Mouse (Mus musculus): Measurements from ENCODE around the gene Atf5. TPM values are rescaled to one million over a fixed set of nuclear protein-coding genes. Genes with fewer than 3 reads are reported as not detected.

Atf5 gene
- polyA plus RNA-seq, 1 experiment from 2014 or later: 3.6 TPM

DNA sequence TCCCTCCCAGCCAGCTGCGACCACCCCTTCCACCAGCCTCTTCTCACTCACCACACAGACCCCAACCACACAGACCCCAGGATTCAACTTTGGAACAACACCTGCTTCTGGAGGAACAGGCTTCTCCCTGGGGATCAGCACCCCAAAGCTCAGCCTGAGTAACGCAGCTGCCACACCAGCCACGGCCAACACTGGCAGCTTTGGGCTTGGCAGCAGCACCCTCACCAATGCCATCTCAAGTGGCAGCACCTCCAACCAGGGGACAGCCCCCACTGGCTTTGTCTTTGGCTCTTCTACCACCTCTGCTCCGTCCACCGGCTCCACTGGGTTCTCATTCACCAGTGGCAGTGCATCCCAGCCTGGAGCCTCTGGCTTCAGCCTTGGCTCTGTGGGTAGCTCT is 12.2 kb upstream of the Atf5 start:
- no peaks in the 10 kb centered on the region for H3K9me3 ChIP-seq
- no peak overlapping the region for H3K27ac ChIP-seq
- no peaks in the 10 kb centered on the region for H3K27me3 ChIP-seq
- no peak overlapping the region for H3K9ac ChIP-seq
- peaks cover 67% of the 10 kb centered on the region for H3K36me3 ChIP-seq
- H3K4me2 ChIP-seq (replicated peaks): no peak overlapping the region
- H3K4me1 ChIP-seq: peaks cover 28% of the 10 kb centered on the region
- H3K4me3 ChIP-seq: no peak overlapping the region
- ATAC-seq (ENCODE audit: low FRiP score, low read depth): no peak
- 97% methylated on average over 5 of the region's 5 CpGs for WGBS

DNA sequence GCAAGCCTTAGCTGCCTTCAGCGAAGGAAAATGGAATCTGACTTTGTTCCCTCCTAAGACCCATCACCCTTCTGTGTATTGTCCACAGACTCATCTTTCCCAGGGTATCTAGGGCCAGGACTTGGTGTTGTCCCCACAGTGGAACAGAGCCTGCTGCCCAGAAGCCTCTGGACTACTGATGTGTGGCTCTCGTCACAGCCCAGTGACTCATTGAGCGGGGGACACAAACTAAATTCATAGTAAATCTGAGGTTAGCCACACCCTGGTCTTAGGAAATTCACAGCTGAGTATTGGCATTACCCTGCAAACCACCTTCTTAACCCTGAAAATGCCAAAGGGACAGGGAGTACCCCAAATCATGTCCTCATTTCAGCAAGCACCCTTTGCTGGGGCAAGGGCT is 10.3 kb upstream of the Atf5 start:
- ATAC-seq (ENCODE audit: low FRiP score, low read depth): no peak
- no peak overlapping the region for H3K4me2 ChIP-seq (replicated peaks)
- H3K9ac ChIP-seq: no peak overlapping the region
- H3K27ac ChIP-seq: no peak overlapping the region
- no peak overlapping the region for H3K4me3 ChIP-seq
- H3K27me3 ChIP-seq: no peaks in the 10 kb centered on the region
- H3K9me3 ChIP-seq: no peaks in the 10 kb centered on the region
- H3K4me1 ChIP-seq: peaks cover 30% of the 10 kb centered on the region
- WGBS: 85% methylated on average over 3 of the region's 3 CpGs
- peaks cover 64% of the 10 kb centered on the region for H3K36me3 ChIP-seq

DNA sequence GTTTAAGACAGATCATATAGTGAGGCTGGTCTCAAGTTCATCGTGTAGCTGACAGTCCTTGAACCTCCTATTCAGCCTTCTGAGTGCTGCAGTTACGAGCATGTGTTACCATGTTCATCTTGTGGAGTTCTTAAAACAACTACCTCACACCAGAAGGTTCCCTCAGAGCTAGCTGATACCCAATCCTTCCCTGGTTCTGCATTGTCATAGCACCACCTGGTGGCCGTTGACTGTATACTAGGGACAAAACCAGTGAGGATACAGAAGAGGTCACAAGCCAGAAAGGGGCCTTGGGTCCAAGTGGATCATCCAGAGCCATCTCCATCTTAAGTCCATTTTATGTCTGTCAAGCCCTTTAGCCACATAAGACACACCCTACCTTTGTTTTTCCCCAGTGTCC is 8.4 kb upstream of the Atf5 start:
- Histone ChIP-seq H3K9me3 (no peaks in the 10 kb centered on the region), H3K27ac (no peak overlapping the region), H3K4me1 (peaks cover 38% of the 10 kb centered on the region), H3K9ac (no peak overlapping the region), H3K4me3 (no peak overlapping the region), H3K4me2 (replicated peaks) (no peak overlapping the region), H3K36me3 (peaks cover 47% of the 10 kb centered on the region), H3K27me3 (no peaks in the 10 kb centered on the region)
- 25% methylated on average over 3 of the region's 3 CpGs for WGBS
- ATAC-seq (ENCODE audit: low FRiP score, low read depth): no peak; the same call in 1 of the 2 replicates

DNA sequence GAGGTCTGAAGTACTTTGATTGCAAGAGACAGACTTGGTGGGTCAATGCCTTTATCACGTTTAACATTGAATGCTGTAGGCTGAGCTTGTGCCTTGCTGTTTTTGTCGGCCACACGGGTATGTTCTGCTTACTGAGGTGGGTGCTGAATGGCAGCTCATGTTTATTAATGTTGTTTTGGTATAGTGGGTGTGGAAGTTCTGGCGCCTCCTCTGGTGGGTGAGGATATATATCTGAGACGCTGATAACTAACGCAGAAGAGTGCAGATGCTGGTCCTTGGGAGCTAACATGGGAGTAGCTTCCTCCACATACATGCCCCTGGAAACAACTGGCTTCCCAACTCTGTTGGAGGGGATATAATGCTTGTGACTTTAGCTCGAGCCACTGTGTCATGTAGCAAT is 7.0 kb upstream of the Atf5 start:
- Histone ChIP-seq H3K4me2 (replicated peaks) (no peak overlapping the region), H3K27ac (no peak overlapping the region), H3K4me3 (no peak overlapping the region), H3K9me3 (no peaks in the 10 kb centered on the region), H3K4me1 (peaks cover 52% of the 10 kb centered on the region), H3K27me3 (no peaks in the 10 kb centered on the region), H3K36me3 (peaks cover 32% of the 10 kb centered on the region), H3K9ac (no peak overlapping the region)
- WGBS: 51% methylated on average over 7 of the region's 7 CpGs
- no peak for ATAC-seq (ENCODE audit: low FRiP score, low read depth)

DNA sequence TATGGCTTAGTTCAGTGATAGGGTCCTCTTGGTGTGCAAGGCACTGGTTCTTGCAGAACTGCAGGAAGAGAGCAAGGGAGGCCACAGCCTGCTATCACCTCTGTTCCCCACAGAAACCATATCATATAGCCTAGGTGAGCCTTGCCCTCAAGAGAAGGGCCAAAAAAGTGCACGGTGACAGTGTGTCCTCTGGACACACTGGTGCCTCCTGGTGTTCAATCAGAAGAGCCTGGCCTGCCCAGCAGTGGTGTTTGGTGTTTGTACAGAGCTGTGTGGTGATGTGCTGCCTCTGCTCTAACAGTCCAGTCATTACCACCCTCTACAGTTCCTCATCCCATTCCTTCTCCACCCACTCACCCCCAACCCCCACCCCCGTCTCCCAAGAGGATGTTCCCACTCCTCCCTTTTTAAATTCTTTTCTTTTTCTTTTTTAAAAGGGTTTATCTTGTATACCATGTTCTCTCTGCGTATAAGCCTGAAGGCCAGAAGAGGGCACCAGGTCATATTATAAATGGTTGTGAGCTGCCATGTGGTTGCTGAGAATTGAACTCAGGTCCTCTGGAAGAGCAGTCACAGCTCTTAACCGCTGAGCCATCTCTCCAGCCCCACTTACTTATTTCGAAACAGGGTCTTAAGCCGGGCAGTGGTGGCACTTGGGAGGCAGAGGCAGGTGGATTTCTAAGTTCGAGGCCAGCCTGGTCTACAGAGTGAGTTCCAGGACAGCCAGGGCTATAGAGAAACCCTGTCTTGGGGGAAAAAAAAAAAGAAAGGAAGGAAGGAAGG is 5.4 kb upstream of the Atf5 start:
- Histone ChIP-seq H3K27me3 (no peaks in the 10 kb centered on the region), H3K4me2 (replicated peaks) (no peak overlapping the region), H3K27ac (no peak overlapping the region), H3K4me3 (no peak overlapping the region), H3K9ac (no peak overlapping the region), H3K4me1 (peaks cover 67% of the 10 kb centered on the region), H3K36me3 (peaks cover 18% of the 10 kb centered on the region), H3K9me3 (no peaks in the 10 kb centered on the region)
- WGBS: 88% methylated on average over 7 of the region's 7 CpGs
- no peak for ATAC-seq (ENCODE audit: low FRiP score, low read depth)

DNA sequence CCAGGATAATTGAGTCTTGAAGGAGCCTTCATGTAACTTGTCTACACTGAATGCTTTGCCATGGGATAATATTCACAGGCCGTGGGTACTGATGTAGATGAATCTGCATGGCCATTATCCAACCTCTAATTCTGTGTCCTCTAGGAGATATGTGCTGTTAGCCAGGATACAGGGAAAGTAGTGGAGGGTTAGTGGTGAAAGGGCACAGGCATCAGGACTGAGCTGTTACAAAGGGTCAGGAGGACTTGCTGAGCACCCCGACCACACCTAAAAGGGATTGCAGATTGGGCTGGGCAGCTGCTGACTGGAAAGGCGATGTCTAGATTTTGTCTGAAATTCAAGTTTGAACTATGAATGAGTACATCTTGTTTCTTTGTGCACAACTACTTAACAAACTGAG is 4.1 kb upstream of the Atf5 start:
- Histone ChIP-seq H3K9me3 (no peaks in the 10 kb centered on the region), H3K4me3 (no peak overlapping the region), H3K27me3 (no peaks in the 10 kb centered on the region), H3K4me2 (replicated peaks) (no peak overlapping the region), H3K27ac (no peak overlapping the region), H3K4me1 (peaks cover 67% of the 10 kb centered on the region), H3K9ac (peak overlapping the region; percentile 31), H3K36me3 (peaks cover 6% of the 10 kb centered on the region; the same call in 1 of the 2 replicates)
- 86% methylated on average over 3 of the region's 3 CpGs for WGBS
- ATAC-seq (ENCODE audit: low FRiP score, low read depth): no peak

DNA sequence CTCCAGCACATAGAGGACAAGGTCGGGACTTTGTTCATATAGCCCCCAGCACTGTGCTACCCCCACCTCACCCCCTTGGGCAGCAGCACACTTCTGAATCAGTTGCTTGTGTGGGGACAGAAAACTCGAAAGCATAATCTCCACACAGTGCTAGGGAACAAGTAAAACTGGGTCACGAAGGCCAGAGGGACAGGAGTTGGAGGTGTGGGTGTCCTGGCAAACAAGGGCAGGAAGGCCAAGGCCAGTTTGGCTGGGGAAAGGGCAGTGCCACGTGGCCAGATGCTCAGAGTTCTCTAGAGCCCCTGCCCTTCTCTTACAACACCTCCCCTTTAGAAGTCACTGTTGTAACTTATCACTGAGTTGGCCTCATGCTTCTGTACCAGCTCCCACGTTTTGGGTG is 3.4 kb upstream of the Atf5 start:
- no peak overlapping the region for H3K9ac ChIP-seq
- no peak for ATAC-seq (ENCODE audit: low FRiP score, low read depth)
- H3K36me3 ChIP-seq: peaks cover 4% of the 10 kb centered on the region; the same call in 1 of the 2 replicates
- H3K9me3 ChIP-seq: no peaks in the 10 kb centered on the region
- peak overlapping the region; percentile 82; the same call in 1 of the 2 replicates for H3K4me2 ChIP-seq (replicated peaks)
- WGBS: 75% methylated on average over 5 of the region's 5 CpGs
- H3K27ac ChIP-seq: no peak overlapping the region
- no peak overlapping the region for H3K4me3 ChIP-seq
- peaks cover 72% of the 10 kb centered on the region for H3K4me1 ChIP-seq
- H3K27me3 ChIP-seq: no peaks in the 10 kb centered on the region

DNA sequence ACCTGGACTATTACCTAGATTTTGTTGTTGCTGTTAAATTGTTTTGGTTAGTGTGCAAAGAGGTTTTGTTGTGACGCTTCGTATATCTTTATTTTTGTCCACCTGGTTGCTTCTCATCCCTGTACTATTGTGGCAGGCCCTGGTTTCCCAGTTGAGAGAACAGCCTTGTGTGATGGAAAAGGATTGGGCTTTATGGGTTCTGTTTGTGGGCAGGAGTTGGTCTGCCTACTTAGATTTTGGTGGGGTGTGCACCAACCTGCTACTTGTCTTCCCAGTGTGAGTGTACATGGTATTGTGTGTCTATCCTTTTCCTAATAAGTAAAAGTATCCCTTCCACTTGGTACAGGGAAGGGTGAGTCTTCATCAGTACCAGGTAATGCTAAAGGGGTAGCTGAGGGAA is 2.9 kb upstream of the Atf5 start:
- ATAC-seq (ENCODE audit: low FRiP score, low read depth): no peak
- Histone ChIP-seq H3K4me3 (peak overlapping the region; percentile 76), H3K4me2 (replicated peaks) (peak overlapping the region; percentile 82), H3K27me3 (no peaks in the 10 kb centered on the region), H3K4me1 (peaks cover 70% of the 10 kb centered on the region), H3K27ac (no peak overlapping the region), H3K36me3 (peaks cover 6% of the 10 kb centered on the region; the same call in 1 of the 2 replicates), H3K9me3 (no peaks in the 10 kb centered on the region), H3K9ac (peak overlapping the region; percentile 94)
- 96% methylated on average over 2 of the region's 2 CpGs for WGBS

DNA sequence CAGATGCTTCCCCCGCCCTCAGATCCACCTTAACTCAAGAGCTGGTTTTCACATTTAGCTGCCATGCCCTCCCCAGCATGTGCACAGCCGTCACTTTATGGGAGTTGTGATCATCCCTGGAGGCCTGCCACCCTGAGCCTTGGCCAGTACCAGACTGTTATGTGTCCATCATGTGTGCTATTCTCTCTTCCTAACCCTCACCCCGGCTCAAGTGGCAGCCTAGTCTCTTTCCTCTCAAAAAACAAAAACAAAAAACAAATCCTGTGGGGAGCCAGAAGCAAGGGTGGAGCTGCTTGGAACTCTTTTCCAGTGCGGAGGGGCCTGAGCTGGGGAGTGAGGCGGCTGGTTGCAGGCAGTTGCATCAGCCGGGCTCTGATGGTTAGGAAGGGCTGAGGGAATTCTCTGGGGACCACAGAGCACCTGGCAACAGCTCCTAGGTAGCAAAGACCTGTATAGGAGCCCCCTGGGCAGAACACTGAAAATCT is 2.3 kb upstream of the Atf5 start:
- H3K36me3 ChIP-seq: peaks cover 12% of the 10 kb centered on the region
- H3K9me3 ChIP-seq: no peaks in the 10 kb centered on the region
- H3K4me2 ChIP-seq (replicated peaks): peak overlapping the region; percentile 82
- H3K4me3 ChIP-seq: peak overlapping the region; percentile 76
- no peak for ATAC-seq (ENCODE audit: low FRiP score, low read depth)
- H3K27ac ChIP-seq: peak overlapping the region; percentile 4; the same call in 1 of the 2 replicates
- WGBS: 44% methylated on average over 6 of the region's 6 CpGs
- H3K27me3 ChIP-seq: no peaks in the 10 kb centered on the region
- H3K4me1 ChIP-seq: peaks cover 64% of the 10 kb centered on the region
- H3K9ac ChIP-seq: peak overlapping the region; percentile 94

DNA sequence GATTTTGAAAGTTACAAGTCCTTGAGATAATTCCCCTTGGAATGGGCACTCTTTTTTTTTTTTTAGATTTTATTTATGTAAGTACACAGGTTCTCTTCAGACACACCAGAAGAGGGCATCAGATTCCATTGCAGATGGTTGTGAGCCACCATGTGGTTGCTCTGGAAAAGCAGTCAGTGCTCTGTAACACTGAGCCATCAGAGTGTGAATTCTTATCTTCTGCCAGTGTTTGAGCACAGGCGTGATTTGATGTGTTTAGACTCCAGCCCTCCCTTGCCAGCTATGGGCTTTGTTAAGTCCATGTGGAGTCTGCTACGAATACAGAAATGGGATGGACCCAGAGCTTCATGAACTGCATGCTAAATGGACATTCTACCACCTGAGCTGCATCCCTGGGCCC is 1.7 kb upstream of the Atf5 start:
- Histone ChIP-seq H3K36me3 (peaks cover 14% of the 10 kb centered on the region), H3K4me3 (peak overlapping the region; percentile 76), H3K9ac (peak overlapping the region; percentile 94), H3K4me2 (replicated peaks) (peak overlapping the region; percentile 82), H3K27ac (no peak overlapping the region), H3K9me3 (no peaks in the 10 kb centered on the region), H3K27me3 (no peaks in the 10 kb centered on the region), H3K4me1 (peaks cover 58% of the 10 kb centered on the region)
- ATAC-seq (ENCODE audit: low FRiP score, low read depth): no peak
- 46% methylated on average over 2 of the region's 2 CpGs for WGBS

DNA sequence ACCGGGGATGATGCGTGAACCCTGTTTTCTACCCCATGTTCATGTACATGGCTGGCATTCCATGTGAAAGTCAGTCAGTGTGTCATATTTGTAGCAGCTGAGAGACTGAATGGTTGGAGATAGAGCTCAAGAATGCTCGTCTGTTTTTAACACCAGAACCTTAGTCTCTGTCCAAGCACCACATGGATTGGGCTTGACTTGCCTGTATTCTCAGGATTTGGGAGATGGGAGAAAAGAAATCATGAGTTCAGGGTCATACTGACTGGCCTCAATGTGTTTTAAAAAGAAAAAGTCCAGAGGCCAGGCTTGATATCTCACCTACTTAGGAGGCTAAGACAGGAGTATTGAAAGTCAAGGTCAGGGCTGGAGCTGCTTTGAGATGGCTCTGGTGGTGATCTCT is 983 bp upstream of the Atf5 start:
- Histone ChIP-seq H3K36me3 (peaks cover 21% of the 10 kb centered on the region), H3K9ac (peak overlapping the region; percentile 94), H3K27ac (peak overlapping the region; percentile 33; the same call in 1 of the 2 replicates), H3K27me3 (no peaks in the 10 kb centered on the region), H3K9me3 (no peaks in the 10 kb centered on the region), H3K4me2 (replicated peaks) (peak overlapping the region; percentile 82), H3K4me1 (peaks cover 53% of the 10 kb centered on the region), H3K4me3 (peak overlapping the region; percentile 76)
- no peak for ATAC-seq (ENCODE audit: low FRiP score, low read depth)
- WGBS: 24% methylated on average over 3 of the region's 3 CpGs

DNA sequence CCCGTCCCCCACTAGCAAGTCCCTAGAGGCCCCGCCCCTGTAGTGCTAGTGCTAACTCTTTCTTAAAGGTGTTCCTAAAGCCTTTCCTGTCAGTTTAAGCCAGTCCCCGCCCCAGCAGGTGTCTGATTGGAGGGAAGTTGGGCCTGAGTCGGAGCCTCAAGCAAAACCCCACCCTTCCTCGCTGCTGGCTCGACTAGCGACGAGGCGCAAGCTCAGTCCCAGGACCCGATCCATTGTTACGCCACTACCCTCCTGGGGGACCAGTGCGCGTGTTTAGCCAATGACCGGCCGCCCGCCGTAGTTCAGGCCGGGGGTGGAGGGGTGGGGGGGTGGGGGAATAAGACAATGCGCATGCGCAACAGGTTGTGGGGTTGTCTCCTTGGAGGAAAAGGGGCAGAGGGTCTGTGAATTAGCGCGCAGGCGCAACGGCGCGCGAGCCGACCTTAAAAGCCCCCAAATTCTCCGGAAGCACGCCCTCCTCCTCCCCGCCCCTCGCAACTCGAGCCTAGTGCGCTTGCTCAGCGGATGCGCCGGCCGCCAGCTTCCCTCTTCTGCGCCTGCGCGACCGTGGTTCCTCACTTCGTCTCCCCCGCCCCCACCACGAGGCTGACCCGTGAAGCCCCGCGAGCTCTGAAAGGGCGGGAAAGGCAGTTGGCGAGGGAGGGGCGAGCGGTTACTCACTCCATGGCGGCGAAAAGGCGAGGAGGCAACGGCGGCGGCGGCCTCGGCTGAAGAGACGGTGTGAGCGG is 563 bp downstream of the Atf5 start, which contains the start of the genes Nup62 and Il4i1:
TSS of gene Nup62 (plus strand) at position 368 of the 749 bp plus-strand sequence.
TSS of gene Il4i1 (plus strand) at position 667 of the 749 bp plus-strand sequence.
- under 1% methylated on average over 61 of the region's 62 CpGs for WGBS
- peak; percentile 94 for ATAC-seq (ENCODE audit: low FRiP score, low read depth)
- Histone ChIP-seq H3K27me3 (no peaks in the 10 kb centered on the region), H3K4me3 (peak within 1 kb of the TSS; percentile 76), H3K4me2 (replicated peaks) (peak within 1 kb of the TSS; percentile 82), H3K9me3 (no peaks in the 10 kb centered on the region), H3K4me1 (peaks cover 47% of the 10 kb centered on the region), H3K36me3 (peaks cover 30% of the 10 kb centered on the region), H3K9ac (peak within 1 kb of the TSS; percentile 94), H3K27ac (peak within 1 kb of the TSS; percentile 97)

Measured in limb, embryonic 13.5 days (tissue).